In the genomic region with DNA sequence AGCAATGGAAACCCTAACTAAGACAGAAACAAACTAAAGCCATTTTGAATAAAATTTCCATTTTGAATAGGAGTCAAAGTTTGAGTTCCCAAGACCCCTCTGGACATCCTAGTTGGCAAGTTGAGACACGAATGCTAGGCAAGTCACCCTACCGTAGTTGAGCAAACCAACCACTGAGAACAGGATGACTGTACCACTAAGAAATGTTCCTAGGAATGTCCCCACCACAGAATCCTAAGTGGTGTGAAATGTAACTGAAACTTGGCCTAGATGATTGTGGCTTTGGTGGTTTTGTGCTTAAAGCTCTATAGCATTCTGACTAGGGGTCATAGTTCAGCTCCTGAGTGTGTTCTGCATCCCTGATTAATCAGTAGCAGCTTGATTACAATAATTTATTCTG, we compare ENCODE assay signal across 24 mouse cellular contexts. TPM values are rescaled to one million over a fixed set of nuclear protein-coding genes. Genes with fewer than 3 reads are reported as not detected.
DNase-seq lines count a peak whose midpoint lies in the region; ATAC-seq and TF ChIP-seq lines count a peak whose summit lies in the region.
"Had no signal": no experiment of that assay in that cellular context is flagged by ENCODE, and none has a peak within 500 bp of the region (broad histone marks: within the 10 kb centered on the region; RNA-seq: fewer than 3 reads in every experiment).

No protein-coding gene starts in this region.

- no peaks in the 10 kb centered on the region for H3K4me1 ChIP-seq in embryonic facial prominence, embryonic 14.5 days (ENCODE audit: control insufficient read depth, insufficient read depth, low read length)
- H3K4me1 ChIP-seq in embryonic facial prominence, embryonic 10.5 days, result peaks cover 7% of the 10 kb centered on the region
- no peaks in the 10 kb centered on the region for H3K4me1 ChIP-seq in thymus, adult 2 months (replicated peaks; ENCODE audit: control insufficient read depth, insufficient read depth, low read length)
- no peaks in the 10 kb centered on the region; the same call in 1 of the 2 replicates for H3K4me1 ChIP-seq in intestine, embryonic 16.5 days (ENCODE audit: control insufficient read depth, insufficient read depth, low read length)
- H3K4me1 ChIP-seq: forebrain, embryonic 13.5 days; heart, embryonic 12.5 days had no signal

- H3K9ac ChIP-seq in embryonic facial prominence, embryonic 14.5 days (ENCODE audit: low read depth, low read length), result no peak overlapping the region
- H3K9ac ChIP-seq in intestine, embryonic 16.5 days (ENCODE audit: low read depth, low read length), result no peak overlapping the region
- H3K9ac ChIP-seq: forebrain, embryonic 13.5 days; forebrain, postnatal 0 days; heart, embryonic 12.5 days had no signal

- no peaks in the 10 kb centered on the region for H3K36me3 ChIP-seq in embryonic facial prominence, embryonic 14.5 days (ENCODE audit: control insufficient read depth, insufficient read depth, low read length)
- no peaks in the 10 kb centered on the region for H3K36me3 ChIP-seq in embryonic facial prominence, embryonic 10.5 days (replicated peaks)
- H3K36me3 ChIP-seq in C2C12 (ENCODE audit: control insufficient read depth, insufficient read depth), result no peaks in the 10 kb centered on the region
- H3K36me3 ChIP-seq in thymus, adult 2 months (ENCODE audit: control insufficient read depth, insufficient read depth, low read length), result no peaks in the 10 kb centered on the region
- no peaks in the 10 kb centered on the region for H3K36me3 ChIP-seq in intestine, embryonic 16.5 days (ENCODE audit: control insufficient read depth, insufficient read depth, low read length)
- H3K36me3 ChIP-seq: G1E; heart, embryonic 12.5 days had no signal

- H3K79me3 ChIP-seq in C2C12 (ENCODE audit: low read depth), result no peaks in the 10 kb centered on the region

- H3ac ChIP-seq in C2C12 (ENCODE audit: control insufficient read depth, insufficient read length, low read depth), result no peak overlapping the region

- 61% methylated on average over 2 of the region's 2 CpGs for WGBS in embryonic facial prominence, embryonic 14.5 days
- 91% methylated on average over 2 of the region's 2 CpGs for whole genome bisulfite sequencing in embryonic facial prominence, embryonic 10.5 days
- WGBS in thymus, adult 2 months, result 59% methylated on average over 2 of the region's 2 CpGs
- WGBS in intestine, embryonic 16.5 days, result 96% methylated on average over 2 of the region's 2 CpGs

- H3K4me2 ChIP-seq in embryonic facial prominence, embryonic 14.5 days (ENCODE audit: low read depth, low read length), result no peak overlapping the region
- H3K4me2 ChIP-seq in intestine, embryonic 16.5 days (ENCODE audit: low read depth, low read length), result no peak overlapping the region
- H3K4me2 ChIP-seq: forebrain, embryonic 13.5 days; heart, embryonic 12.5 days had no signal

- TF ChIP-seq CTCF in C2C12 (IDR thresholded peaks at IDR 0.05; ENCODE audit: control insufficient read depth, insufficient read depth, insufficient read length) (no peak), Patski (IDR thresholded peaks at IDR 0.05) (no peak)
- no peak for TF ChIP-seq CTCF in thymus, adult 2 months (IDR thresholded peaks at IDR 0.05; ENCODE audit: borderline replicate concordance, control insufficient read depth, extremely low read depth, insufficient read depth, low read length, poor library complexity)

- TF ChIP-seq POLR2A in thymus, adult 2 months (IDR thresholded peaks at IDR 0.05; ENCODE audit: control insufficient read depth, extremely low read depth, insufficient read depth, low read length, poor library complexity), result no peak

- H3K79me2 ChIP-seq in C2C12 (ENCODE audit: control insufficient read depth, insufficient read depth), result no peaks in the 10 kb centered on the region

- no peaks in the 10 kb centered on the region for H3K27me3 ChIP-seq in embryonic facial prominence, embryonic 14.5 days (replicated peaks; ENCODE audit: control insufficient read depth, insufficient read depth, low read length)
- H3K27me3 ChIP-seq in embryonic facial prominence, embryonic 10.5 days (replicated peaks; ENCODE audit: low read depth, poor library complexity, severe bottlenecking), result no peaks in the 10 kb centered on the region
- H3K27me3 ChIP-seq in C2C12 (ENCODE audit: control insufficient read depth, insufficient read depth, insufficient read length) (no peaks in the 10 kb centered on the region), Patski (no peaks in the 10 kb centered on the region)
- H3K27me3 ChIP-seq in thymus, adult 2 months (ENCODE audit: control insufficient read depth, insufficient read depth, low read length), result no peaks in the 10 kb centered on the region
- H3K27me3 ChIP-seq in intestine, embryonic 16.5 days (replicated peaks; ENCODE audit: control insufficient read depth, insufficient read depth, low read length), result no peaks in the 10 kb centered on the region
- H3K27me3 ChIP-seq: forebrain, embryonic 13.5 days; heart, embryonic 12.5 days had no signal

- H3K9me3 ChIP-seq in embryonic facial prominence, embryonic 14.5 days (ENCODE audit: control insufficient read depth, low read length), result no peaks in the 10 kb centered on the region
- H3K9me3 ChIP-seq in embryonic facial prominence, embryonic 10.5 days, result no peaks in the 10 kb centered on the region
- H3K9me3 ChIP-seq in intestine, embryonic 16.5 days (ENCODE audit: control insufficient read depth, low read length), result no peaks in the 10 kb centered on the region
- H3K9me3 ChIP-seq: forebrain, embryonic 13.5 days; G1E had no signal

- POLR2A ChIA-PET in Patski (lab: Charles Lee), result no interaction called here

- peak; percentile 25 for DNase-seq in embryonic facial prominence, embryonic 14.5 days (ENCODE audit: low spot score)
- DNase-seq in embryonic facial prominence, embryonic 10.5 days (ENCODE audit: low spot score), result no peak
- DNase-seq in Patski (ENCODE audit: low read depth, low spot score), result peak; percentile 59
- no peak for DNase-seq in thymus, adult 2 months
- DNase-seq in thymus, postnatal 0 days (ENCODE audit: low spot score), result no peak
- DNase-seq: adrenal gland, adult 8-10 months; cerebellum, adult 11-12 months; cerebellum, adult 9-10 months; cerebellum, postnatal 36 days; forebrain, postnatal 0 days; gastrocnemius, postnatal 14 days; kidney, adult 11 months had no signal

- no peak for ATAC-seq in embryonic facial prominence, embryonic 14.5 days (ENCODE audit: low read depth)
- ATAC-seq in Patski, result peak; percentile 98
- ATAC-seq in granulocyte monocyte progenitor cell, adult 5-6 weeks (replicated peaks; ENCODE audit: poor library complexity, severe bottlenecking), result peak; percentile 23; the same call in 1 of the 2 replicates
- ATAC-seq in intestine, embryonic 16.5 days, result no peak
- ATAC-seq: forebrain, embryonic 13.5 days; forebrain, postnatal 0 days; hindbrain, embryonic 16.5 days; inflammation-experienced regulatory T-cells, adult 6 months had no signal

- H3K4me3 ChIP-seq in embryonic facial prominence, embryonic 14.5 days (ENCODE audit: low read depth, low read length), result no peak overlapping the region
- no peak overlapping the region for H3K4me3 ChIP-seq in embryonic facial prominence, embryonic 10.5 days
- no peak overlapping the region for H3K4me3 ChIP-seq in C2C12 (ENCODE audit: insufficient read depth, poor library complexity, severe bottlenecking)
- H3K4me3 ChIP-seq in thymus, adult 2 months (ENCODE audit: control insufficient read depth, insufficient read depth, low read length), result no peak overlapping the region
- no peak overlapping the region for H3K4me3 ChIP-seq in intestine, embryonic 16.5 days (ENCODE audit: low read length)
- H3K4me3 ChIP-seq: forebrain, embryonic 13.5 days; heart, embryonic 12.5 days had no signal

- in situ Hi-C loops in Patski (cut with MboI; ENCODE audit: low pct_unique_long_range_greater_than_20kb), result no loop called here

- no peak overlapping the region for H3K27ac ChIP-seq in embryonic facial prominence, embryonic 14.5 days (replicated peaks; ENCODE audit: low read depth, low read length)
- no peak overlapping the region for H3K27ac ChIP-seq in embryonic facial prominence, embryonic 10.5 days (replicated peaks)
- no peak overlapping the region for H3K27ac ChIP-seq in thymus, adult 2 months (ENCODE audit: control insufficient read depth, insufficient read depth, low read length)
- no peak overlapping the region for H3K27ac ChIP-seq in intestine, embryonic 16.5 days (ENCODE audit: low read length)
- H3K27ac ChIP-seq: forebrain, embryonic 13.5 days had no signal

- CTCF ChIA-PET in Patski (lab: Charles Lee), result interaction anchor here (1.3 to 1.7 kb wide), 2 partner anchors 11 to 12 kb away, joined by 5 to 6 read pairs; no protein-coding TSS in a partner anchor

TF ChIP-seq in C2C12, 6 proteins besides CTCF, POLR2A, EP300 and RAD21 (continues in another document):
- TF ChIP-seq CEBPB (IDR thresholded peaks at IDR 0.05; ENCODE audit: low read depth), result peak; percentile 48
- TF ChIP-seq MAX (IDR thresholded peaks at IDR 0.05), result no peak
- TF ChIP-seq USF1 (IDR thresholded peaks at IDR 0.05; ENCODE audit: low read depth), result no peak
- no peak for TF ChIP-seq FOSL1 (IDR thresholded peaks at IDR 0.05; ENCODE audit: insufficient read depth, low read length, poor library complexity, severe bottlenecking)
- TF ChIP-seq MYOD1 (IDR thresholded peaks at IDR 0.05; ENCODE audit: control insufficient read depth, insufficient read length, low read depth), result no peak

RNA-seq across cellular contexts. Expression of gene Snrpb2, which starts 39.5 kb away (rescaled TPM):
- 74.8 and 77.7 TPM in 2 replicates for polyA plus RNA-seq in embryonic facial prominence, embryonic 14.5 days (2014; fragmentation: Nextera tagmentation; extraction: Ambion mirVana)
- 95.8 and 105 TPM in 2 replicates for polyA plus RNA-seq in embryonic facial prominence, embryonic 10.5 days (2016; fragmentation: Nextera tagmentation; extraction: Ambion mirVana)
- 35.9 TPM for polyA plus RNA-seq in C2C12 (2012; fragmentation: generic; extraction: Trizol)
- polyA plus RNA-seq in Patski (2021), result 79.6 TPM
- total RNA-seq in granulocyte monocyte progenitor cell, adult 5-6 weeks (2014; fragmentation: Nextera tagmentation), result 65.5 and 77.1 TPM in 2 replicates
- 103 and 146 TPM in 2 replicates for total RNA-seq in granulocyte monocyte progenitor cell, adult 5-6 weeks (2017)
- 7.0 and 7.5 TPM in 2 replicates for polyA plus RNA-seq in thymus, adult 2 months (2012; rRNA removed)
- polyA plus RNA-seq in thymus, postnatal 0 days (2015; fragmentation: Nextera tagmentation; extraction: Ambion mirVana), result 121 and 122 TPM in 2 replicates
- polyA plus RNA-seq in intestine, embryonic 16.5 days (2015; fragmentation: Nextera tagmentation; extraction: Ambion mirVana), result 46.9 and 47.1 TPM in 2 replicates

RNA-seq across cellular contexts. Expression of gene Otor, which starts 54.9 kb away (rescaled TPM):
- polyA plus RNA-seq in embryonic facial prominence, embryonic 14.5 days (2014; fragmentation: Nextera tagmentation; extraction: Ambion mirVana), result 55.4 and 62.6 TPM in 2 replicates
- 0.64 and 3.8 TPM in 2 replicates for polyA plus RNA-seq in embryonic facial prominence, embryonic 10.5 days (2016; fragmentation: Nextera tagmentation; extraction: Ambion mirVana)
- polyA plus RNA-seq in C2C12 (2012; fragmentation: generic; extraction: Trizol) (not detected), Patski (2021) (not detected)
- total RNA-seq in granulocyte monocyte progenitor cell, adult 5-6 weeks (2014; fragmentation: Nextera tagmentation), result not detected in 2 replicates
- total RNA-seq in granulocyte monocyte progenitor cell, adult 5-6 weeks (2017), result not detected in 2 replicates
- polyA plus RNA-seq in thymus, adult 2 months (2012; rRNA removed), result not detected in 2 replicates
- 0.20 and 0.31 TPM in 2 replicates for polyA plus RNA-seq in thymus, postnatal 0 days (2015; fragmentation: Nextera tagmentation; extraction: Ambion mirVana)
- 0.24 and 0.46 TPM in 2 replicates for polyA plus RNA-seq in intestine, embryonic 16.5 days (2015; fragmentation: Nextera tagmentation; extraction: Ambion mirVana)
- total RNA-seq: adrenal gland, adult 8-10 months; forebrain, postnatal 0 days; G1E; gastrocnemius, adult 18-20 months; gastrocnemius, postnatal 14 days; heart, adult 8-10 months; heart, postnatal 25 days had no signal
- polyA plus RNA-seq: forebrain, postnatal 0 days; G1E; gonadal fat pad, adult 2 months; hindbrain, embryonic 16.5 days; inflammation-experienced regulatory T-cells, adult 6 months had no signal

Comparison
In these comparisons a context has a peak if more than half of its experiments do, and no peak if none do; other contexts are left out.
1. DNase-seq: peak in embryonic facial prominence, embryonic 14.5 days (single experiment) and Patski (single experiment); none in embryonic facial prominence, embryonic 10.5 days (single experiment), thymus, adult 2 months (single experiment) and thymus, postnatal 0 days (single experiment).
2. RNA of gene Otor, which starts 54.9 kb away (polyA plus RNA-seq): 55.4 to 62.6 TPM in embryonic facial prominence, embryonic 14.5 days; 0.64 to 3.8 TPM in embryonic facial prominence, embryonic 10.5 days, 0.24 to 0.46 TPM in intestine, embryonic 16.5 days, 0.20 to 0.31 TPM in thymus, postnatal 0 days, not detected in C2C12 (single experiment), not detected in Patski (single experiment) and not detected in thymus, adult 2 months; every median in the first group is over 10 times any median in the second.
3. ATAC-seq: peak in Patski (single experiment) and granulocyte monocyte progenitor cell, adult 5-6 weeks (single experiment); none in embryonic facial prominence, embryonic 14.5 days (single experiment) and intestine, embryonic 16.5 days (single experiment).